Mouse (Mus musculus): ENCODE data around the gene Schip1.

DNA sequence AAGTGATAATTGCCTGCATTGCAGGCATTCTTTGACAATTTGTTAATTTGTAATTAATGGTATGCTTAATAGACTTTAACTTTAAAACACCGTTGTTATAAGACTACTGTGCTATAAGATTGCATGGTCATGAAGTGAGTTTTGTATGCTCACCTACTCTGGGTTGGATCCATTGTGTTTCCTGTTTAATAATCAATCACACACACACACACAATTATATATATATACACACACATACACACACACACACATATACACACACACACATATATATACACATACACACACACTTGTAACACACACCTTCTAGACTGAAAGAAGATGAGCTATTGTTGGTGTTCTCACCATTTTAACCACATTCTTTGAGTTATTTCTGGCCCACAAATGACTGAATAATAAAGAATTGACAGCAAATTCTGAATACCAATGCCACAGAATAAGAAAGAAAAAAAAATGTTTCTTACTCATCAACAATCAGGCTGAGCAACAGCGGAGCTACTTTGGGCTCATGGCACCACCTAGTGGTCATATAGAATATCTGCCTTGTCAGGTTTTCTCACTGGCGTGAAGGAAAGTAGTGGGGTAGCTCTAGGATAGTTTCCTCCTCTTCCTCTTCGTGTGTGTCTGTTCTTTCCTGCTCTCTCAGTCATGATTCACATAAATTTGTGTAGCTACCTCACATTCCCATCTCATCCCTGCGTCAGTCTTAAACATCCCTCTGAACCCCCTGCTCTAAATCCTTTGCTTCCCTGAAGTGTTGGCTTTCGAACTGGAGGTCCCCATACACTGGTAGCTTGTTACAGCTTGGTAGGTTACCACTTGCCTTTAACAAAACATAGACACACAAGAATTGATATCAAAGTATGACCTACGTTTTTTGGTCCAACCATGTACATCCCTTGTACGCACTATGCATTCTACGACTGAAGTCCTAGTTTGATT lies 18.9 kb upstream of the Schip1 start:
- no peak for TF ChIP-seq POLR2A (IDR thresholded peaks at IDR 0.05; ENCODE audit: low read depth, low read length)
- TF ChIP-seq CTCF (conservative IDR thresholded peaks at IDR 0.05; ENCODE audit: insufficient read depth, insufficient read length, low read depth, low read length), result peak; percentile 76

Measured in kidney, adult 2 months (tissue).